Mouse (Mus musculus) testis, postnatal 14 days (tissue): ENCODE results near the gene Nemp2.
"Not testable (repeated sequence)": the region's sequence is repeated elsewhere in the genome, so short reads cannot be mapped to it uniquely, and the experiment has no call there.

Experiments
- DNase-seq: peaks from one replicate; pipeline ENCODE4 v3.0.0; 2021; ENCODE audit warnings: low spot score

Gene Nemp2

DNA sequence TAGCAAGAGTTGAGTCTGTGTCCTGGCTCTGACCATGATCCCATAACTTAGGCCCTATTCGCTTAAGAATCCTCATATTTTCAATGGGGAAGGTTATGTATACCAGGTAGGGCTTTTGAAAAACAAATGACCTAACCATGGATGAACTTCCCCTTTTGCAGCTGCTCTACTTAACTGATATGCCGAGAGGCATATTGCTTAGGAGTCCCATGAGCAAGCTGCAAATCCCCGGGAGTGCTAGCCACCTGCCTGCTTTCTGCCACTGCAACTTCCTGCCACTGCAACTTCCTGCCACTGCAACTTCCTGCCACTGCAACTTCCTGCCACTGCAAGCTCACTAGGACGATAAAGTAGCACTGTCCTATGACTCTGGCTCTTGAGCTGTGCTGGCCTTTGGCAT, 24.6 kb downstream of the Nemp2 start:
- DNase-seq, result no peak

DNA sequence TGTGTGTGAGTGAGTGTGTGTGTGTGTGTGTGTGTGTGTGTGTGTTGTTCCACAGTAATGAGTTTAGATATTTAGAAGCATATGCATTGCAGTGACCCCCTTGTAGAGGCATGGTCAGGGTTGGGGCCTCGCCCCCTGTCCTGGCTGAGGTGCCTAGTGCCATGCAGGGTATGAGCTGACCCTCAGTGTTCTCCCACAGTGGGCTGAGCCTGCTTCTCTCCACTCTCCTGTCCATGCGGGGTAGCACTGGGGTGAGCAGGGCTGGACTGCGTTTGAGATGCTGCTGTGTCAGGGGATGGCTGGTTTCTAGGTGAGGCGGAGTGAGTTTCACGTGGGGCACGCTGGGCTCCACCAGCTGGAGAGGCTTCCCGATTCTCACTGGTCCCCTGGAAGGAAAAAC, 27.7 kb downstream of the Nemp2 start:
- DNase-seq, result no peak

DNA sequence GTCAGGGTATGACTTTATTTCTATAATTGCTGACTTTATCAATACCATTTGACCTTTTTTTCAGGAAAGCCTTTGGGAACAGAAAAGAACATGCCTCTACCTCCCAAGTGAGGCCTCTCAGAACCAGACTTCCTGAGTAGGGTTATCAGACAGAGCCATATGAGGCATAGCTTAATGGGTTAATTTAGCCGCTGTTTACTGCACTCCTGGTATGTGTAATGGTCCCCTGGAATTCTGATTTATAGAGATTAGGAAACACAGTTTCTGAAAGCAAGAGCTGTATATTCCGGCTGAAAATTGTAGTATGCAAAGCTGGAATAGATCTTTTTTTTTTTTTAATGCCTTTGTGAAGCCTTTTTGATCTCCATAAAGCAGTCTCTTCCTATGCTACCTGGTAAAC, 29.8 kb downstream of the Nemp2 start:
- DNase-seq, result no peak

DNA sequence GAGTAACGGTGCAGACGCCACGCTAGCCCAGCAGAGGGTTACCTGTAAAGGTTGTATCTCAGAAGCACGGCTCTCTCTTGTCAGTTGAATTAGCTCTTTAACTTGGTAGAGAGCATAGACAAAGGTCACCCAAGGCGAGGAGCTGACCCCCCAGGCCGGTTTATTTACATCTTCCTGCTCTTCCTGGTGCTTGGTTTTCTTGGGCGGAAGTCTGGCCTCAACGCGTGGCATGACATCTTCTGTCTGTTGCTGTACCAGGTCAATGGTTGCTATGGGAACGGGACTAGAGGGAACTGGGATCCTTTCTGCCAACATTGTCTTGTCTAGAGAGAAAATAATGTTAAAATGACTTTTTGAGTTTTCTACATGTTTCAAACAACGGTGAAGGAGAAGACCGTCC, 30.3 kb downstream of the Nemp2 start:
- DNase-seq, result no peak

DNA sequence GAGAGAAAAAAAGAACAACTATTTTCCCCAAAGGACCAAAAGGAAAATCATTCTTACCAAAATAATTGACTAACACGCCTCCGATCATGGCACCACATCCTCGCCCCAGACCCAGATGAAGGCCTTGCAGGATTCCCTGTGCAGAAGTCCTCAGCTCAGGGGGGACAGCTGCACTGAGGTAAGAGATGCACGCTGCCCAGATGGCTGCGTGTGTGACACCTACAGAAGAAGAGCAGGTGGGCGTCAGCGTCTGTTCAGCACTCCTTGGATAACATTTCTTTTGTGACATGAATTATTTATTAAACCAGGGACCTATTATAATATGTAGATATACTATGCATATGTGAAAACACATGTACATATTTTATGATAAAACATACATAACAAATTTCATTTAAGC, 32.7 kb downstream of the Nemp2 start:
- DNase-seq, result no peak

DNA sequence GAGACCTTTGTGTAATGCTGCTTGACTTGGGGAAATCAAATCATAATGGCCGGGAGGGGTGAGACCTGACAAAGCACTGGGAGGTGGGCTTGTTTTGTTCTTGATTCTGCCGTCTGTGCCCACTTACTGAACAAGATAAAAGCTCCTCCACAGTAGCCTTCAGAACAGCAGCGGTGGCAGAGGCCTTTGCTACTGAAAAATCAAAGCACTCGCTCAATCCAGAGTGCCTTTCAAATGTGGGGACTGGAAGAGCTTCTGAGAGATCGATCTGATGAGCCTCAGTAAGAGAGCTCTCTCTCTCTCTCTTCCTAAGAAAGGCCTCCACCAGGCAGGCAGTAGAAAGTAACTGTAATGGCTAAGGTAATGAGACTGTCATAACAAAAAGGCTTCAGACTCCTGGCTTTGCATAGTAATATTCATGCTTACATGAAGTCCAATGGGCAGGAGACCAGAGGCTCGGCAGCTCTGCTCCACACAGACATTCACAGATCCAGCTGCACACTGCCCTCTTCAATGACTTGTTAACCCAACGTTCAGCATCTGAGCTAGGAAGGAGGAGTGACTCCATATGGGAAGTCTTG, 38.3 kb downstream of the Nemp2 start:
- DNase-seq, result no peak

DNA sequence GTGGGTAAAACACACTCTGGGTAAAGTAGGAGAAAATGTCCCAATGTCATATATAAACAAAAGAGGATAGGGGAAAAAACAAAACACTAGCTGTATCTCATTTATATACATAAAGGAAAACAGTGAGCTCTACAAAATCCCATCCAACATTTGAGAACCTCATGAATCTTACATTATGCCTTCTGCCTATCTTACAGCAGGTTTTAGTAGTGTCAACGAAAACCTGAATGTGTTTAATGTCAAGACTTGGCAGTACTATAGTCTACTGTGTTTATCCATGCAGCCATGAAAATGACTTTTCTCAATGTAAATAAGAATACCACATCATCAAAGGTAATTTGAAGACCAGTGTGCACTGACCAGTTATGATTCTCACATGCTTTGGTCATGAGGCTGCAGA, 39.4 kb downstream of the Nemp2 start:
- DNase-seq, result no peak

DNA sequence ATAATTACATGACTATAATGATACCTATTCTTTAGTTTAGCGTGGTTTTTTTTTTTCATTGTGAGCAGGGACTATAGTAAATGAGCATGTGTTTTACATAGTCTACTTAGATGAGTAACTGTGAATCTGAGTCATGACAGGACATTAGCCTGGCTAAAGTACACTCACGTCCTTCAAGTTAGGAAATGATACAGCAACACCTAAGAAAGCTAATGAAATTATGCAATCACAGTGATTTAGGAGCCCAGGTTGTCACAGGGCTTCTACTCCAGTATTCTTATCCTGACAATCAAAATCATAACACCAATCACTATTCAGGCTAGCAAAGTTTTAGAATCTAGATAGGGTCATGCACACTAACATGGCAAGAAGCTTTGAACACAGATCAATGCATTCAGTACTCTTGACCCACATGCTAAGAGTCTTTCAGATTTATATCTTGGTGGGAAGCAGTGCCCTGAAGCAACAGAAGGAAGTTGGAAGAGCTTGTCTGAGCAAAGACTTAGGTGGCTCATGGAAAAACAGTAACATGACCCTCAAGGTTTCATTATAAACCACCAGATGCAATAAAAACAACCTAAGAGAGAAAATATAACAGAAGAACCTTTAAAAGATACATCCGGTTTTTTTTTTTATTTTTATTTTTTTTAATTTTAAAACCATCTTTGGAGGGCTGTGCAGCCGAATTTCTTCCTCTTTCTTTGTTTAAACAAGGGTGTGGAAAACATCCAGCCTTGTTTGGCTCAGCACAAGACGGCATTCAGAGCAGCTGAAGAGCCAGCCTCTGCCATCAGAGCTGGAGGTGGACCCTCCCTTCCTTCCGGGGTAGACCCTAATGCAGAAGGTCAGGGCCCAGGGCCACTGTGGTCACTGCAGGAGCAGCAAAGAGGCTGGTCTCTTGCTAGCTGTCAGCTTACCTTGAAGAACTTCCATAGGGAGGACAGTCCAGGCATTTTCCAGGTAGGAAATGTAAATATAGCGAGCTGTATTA, 45.4 kb downstream of the Nemp2 start:
- DNase-seq, result no peak

DNA sequence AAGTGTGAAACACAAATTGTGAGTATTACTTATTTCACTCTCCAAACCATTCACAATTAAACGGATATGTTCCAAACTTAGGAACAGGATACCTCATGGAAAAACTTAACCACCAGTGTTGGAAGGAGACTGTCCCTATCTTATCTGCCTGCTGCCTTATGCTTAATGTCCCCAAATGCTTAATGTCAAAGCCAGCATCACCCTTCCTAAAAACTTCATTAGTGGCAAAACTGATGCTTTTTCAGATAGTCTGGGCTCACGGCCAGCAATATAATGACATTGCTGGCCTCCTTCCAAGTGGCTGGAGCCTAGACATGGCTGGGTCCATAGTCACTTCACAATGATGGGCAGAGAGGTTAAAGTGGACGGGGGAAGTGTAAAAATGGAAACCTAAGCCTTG, 46.1 kb downstream of the Nemp2 start:
- DNase-seq, result no peak

DNA sequence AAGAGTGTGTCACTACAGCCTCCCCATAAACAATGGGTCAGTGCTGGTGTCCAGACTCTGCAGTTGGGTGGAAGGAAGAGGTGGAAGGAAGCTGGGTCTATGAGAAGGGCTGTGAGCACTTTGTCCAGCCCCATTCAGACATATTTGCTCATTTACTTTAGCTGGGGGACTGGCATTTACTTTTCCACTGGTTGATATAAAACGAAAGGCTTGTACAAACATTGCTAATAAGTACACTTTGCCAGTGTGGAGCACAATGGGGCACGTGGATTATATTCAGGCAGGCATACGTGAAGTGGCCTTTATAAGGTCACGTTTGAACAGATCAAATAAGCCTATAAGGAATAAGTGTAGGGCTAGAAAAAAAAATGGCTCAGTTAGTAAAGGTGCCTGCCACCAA, 53.0 kb downstream of the Nemp2 start:
- DNase-seq, result no peak

DNA sequence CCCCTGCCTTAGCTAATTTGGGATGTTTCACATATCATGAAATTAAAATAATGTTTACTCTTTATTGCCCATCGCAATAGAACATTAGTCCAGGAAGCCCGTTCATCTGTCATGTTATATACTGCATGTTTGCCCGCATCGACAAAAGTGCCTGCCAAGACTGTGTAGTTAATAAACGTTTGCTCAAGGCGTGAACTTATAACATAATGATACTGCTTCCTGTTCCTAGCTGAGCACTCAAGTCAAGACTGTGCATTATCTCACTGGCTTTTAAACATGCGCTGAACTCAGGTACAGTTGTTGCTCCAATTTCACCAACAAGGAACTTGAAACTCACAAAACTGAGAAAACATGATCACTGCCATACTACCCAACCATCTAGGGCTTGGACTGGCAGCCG, 57.1 kb downstream of the Nemp2 start:
- DNase-seq, result no peak

DNA sequence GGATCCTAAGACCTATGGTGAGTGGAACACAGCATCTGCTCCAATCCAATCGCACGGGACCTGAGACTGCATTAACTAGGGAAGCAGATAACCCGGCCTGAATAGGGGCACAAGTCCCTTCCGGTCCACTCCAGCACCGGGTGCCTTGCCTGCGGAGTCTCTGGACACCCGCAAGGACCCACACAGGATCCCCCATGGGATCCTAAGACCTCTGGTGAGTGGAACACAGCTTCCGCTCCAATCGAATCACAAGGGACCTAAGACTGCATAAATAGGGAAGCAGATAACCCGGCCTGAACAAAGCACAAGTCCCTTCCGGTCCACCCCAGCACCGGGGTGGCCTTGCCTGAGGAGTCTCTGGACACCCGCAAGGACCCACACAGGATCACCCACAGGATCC, 64.0 kb downstream of the Nemp2 start:
- not testable (repeated sequence) for DNase-seq
